Mouse (Mus musculus): ENCODE measurements around the gene Dner. TPM values are rescaled to one million over a fixed set of nuclear protein-coding genes. Genes with fewer than 3 reads are reported as not detected.
A peak's percentile ranks its signal among the peaks of the same experiment; 100 is the strongest.

Dner gene
- 322 and 328 TPM in 2 replicates for polyA plus RNA-seq (2015; fragmentation: Nextera tagmentation; extraction: Ambion mirVana)

GRCm38 (mm10) chr1:84695517-84696411 lies at the start of gene Dner:
Dner (minus strand) TSS chr1:84696221.
- peak; percentile 86 for ATAC-seq
- WGBS, result under 1% methylated on average over 60 of the region's 75 CpGs

GRCm38 (mm10) chr1:84742156-84742555 lies 46.1 kb upstream of the Dner start:
- peaks cover 31% of the 10 kb centered on the region for H3K36me3 ChIP-seq (ENCODE audit: control insufficient read depth, insufficient read depth, low read length)
- no peaks in the 10 kb centered on the region for H3K4me1 ChIP-seq (ENCODE audit: control insufficient read depth, insufficient read depth, low read depth, low read length)
- WGBS, result 98% methylated on average over 3 of the region's 3 CpGs
- H3K9ac ChIP-seq (ENCODE audit: low read depth, low read length), result no peak overlapping the region
- no peak overlapping the region for H3K27ac ChIP-seq (ENCODE audit: low read depth, low read length)
- H3K9me3 ChIP-seq (ENCODE audit: control insufficient read depth, low read length), result no peaks in the 10 kb centered on the region
- no peaks in the 10 kb centered on the region for H3K27me3 ChIP-seq (replicated peaks; ENCODE audit: control insufficient read depth, insufficient read depth, low read length)
- H3K4me3 ChIP-seq (ENCODE audit: low read length), result no peak overlapping the region
- no peak overlapping the region for H3K4me2 ChIP-seq (ENCODE audit: low read length)
- ATAC-seq, result no peak

More at GRCm38 (mm10) chr1:84695517-84696411, at the start of gene Dner:
- Histone ChIP-seq H3K4me2 (ENCODE audit: low read length) (peak within 1 kb of the TSS; percentile 84), H3K36me3 (ENCODE audit: control insufficient read depth, insufficient read depth, low read length) (no peaks in the 10 kb centered on the region), H3K4me1 (ENCODE audit: control insufficient read depth, insufficient read depth, low read depth, low read length) (peaks cover 23% of the 10 kb centered on the region), H3K9me3 (ENCODE audit: control insufficient read depth, low read length) (no peaks in the 10 kb centered on the region), H3K27ac (ENCODE audit: low read depth, low read length) (peak within 1 kb of the TSS; percentile 97), H3K4me3 (ENCODE audit: low read length) (peak within 1 kb of the TSS; percentile 98), H3K27me3 (replicated peaks; ENCODE audit: control insufficient read depth, insufficient read depth, low read length) (no peaks in the 10 kb centered on the region), H3K9ac (ENCODE audit: low read depth, low read length) (peak within 1 kb of the TSS; percentile 96)

- ATAC-seq, result no peak
- no peak overlapping the region for H3K9ac ChIP-seq (ENCODE audit: low read depth, low read length)
- H3K9me3 ChIP-seq (ENCODE audit: control insufficient read depth, low read length), result no peaks in the 10 kb centered on the region
- no peak overlapping the region for H3K4me2 ChIP-seq (ENCODE audit: low read length)
- H3K27ac ChIP-seq (ENCODE audit: low read depth, low read length), result no peak overlapping the region
- no peak overlapping the region for H3K4me3 ChIP-seq (ENCODE audit: low read length)
- no peaks in the 10 kb centered on the region for H3K27me3 ChIP-seq (replicated peaks; ENCODE audit: control insufficient read depth, insufficient read depth, low read length)
- no peaks in the 10 kb centered on the region for H3K4me1 ChIP-seq (ENCODE audit: control insufficient read depth, insufficient read depth, low read depth, low read length)
- 97% methylated on average over 1 of the region's 1 CpGs for WGBS
- peaks cover 32% of the 10 kb centered on the region for H3K36me3 ChIP-seq (ENCODE audit: control insufficient read depth, insufficient read depth, low read length)
Observed at GRCm38 (mm10) chr1:84740080-84740479, 44.1 kb upstream of the Dner start.

- H3K4me2 ChIP-seq (ENCODE audit: low read length), result no peak overlapping the region
- no peaks in the 10 kb centered on the region for H3K27me3 ChIP-seq (replicated peaks; ENCODE audit: control insufficient read depth, insufficient read depth, low read length)
- no peak overlapping the region for H3K4me3 ChIP-seq (ENCODE audit: low read length)
- ATAC-seq, result no peak
- H3K4me1 ChIP-seq (ENCODE audit: control insufficient read depth, insufficient read depth, low read depth, low read length), result no peaks in the 10 kb centered on the region
- WGBS, result 42% methylated on average over 1 of the region's 1 CpGs
- H3K36me3 ChIP-seq (ENCODE audit: control insufficient read depth, insufficient read depth, low read length), result peaks cover 24% of the 10 kb centered on the region
- H3K9ac ChIP-seq (ENCODE audit: low read depth, low read length), result no peak overlapping the region
- no peak overlapping the region for H3K27ac ChIP-seq (ENCODE audit: low read depth, low read length)
- H3K9me3 ChIP-seq (ENCODE audit: control insufficient read depth, low read length), result no peaks in the 10 kb centered on the region
Observed at GRCm38 (mm10) chr1:84737097-84737496, 41.1 kb upstream of the Dner start.

GRCm38 (mm10) chr1:84733799-84734198 lies 37.8 kb upstream of the Dner start:
- Histone ChIP-seq H3K4me3 (ENCODE audit: low read length) (no peak overlapping the region), H3K27me3 (replicated peaks; ENCODE audit: control insufficient read depth, insufficient read depth, low read length) (no peaks in the 10 kb centered on the region), H3K27ac (ENCODE audit: low read depth, low read length) (no peak overlapping the region), H3K36me3 (ENCODE audit: control insufficient read depth, insufficient read depth, low read length) (peaks cover 20% of the 10 kb centered on the region), H3K4me1 (ENCODE audit: control insufficient read depth, insufficient read depth, low read depth, low read length) (no peaks in the 10 kb centered on the region), H3K9me3 (ENCODE audit: control insufficient read depth, low read length) (no peaks in the 10 kb centered on the region), H3K9ac (ENCODE audit: low read depth, low read length) (no peak overlapping the region), H3K4me2 (ENCODE audit: low read length) (no peak overlapping the region)
- 67% methylated on average over 3 of the region's 3 CpGs for WGBS
- ATAC-seq, result no peak

GRCm38 (mm10) chr1:84731763-84732162 lies 35.7 kb upstream of the Dner start:
- Histone ChIP-seq H3K27me3 (replicated peaks; ENCODE audit: control insufficient read depth, insufficient read depth, low read length) (no peaks in the 10 kb centered on the region), H3K9me3 (ENCODE audit: control insufficient read depth, low read length) (no peaks in the 10 kb centered on the region), H3K4me3 (ENCODE audit: low read length) (no peak overlapping the region), H3K4me1 (ENCODE audit: control insufficient read depth, insufficient read depth, low read depth, low read length) (no peaks in the 10 kb centered on the region), H3K9ac (ENCODE audit: low read depth, low read length) (no peak overlapping the region), H3K4me2 (ENCODE audit: low read length) (no peak overlapping the region), H3K36me3 (ENCODE audit: control insufficient read depth, insufficient read depth, low read length) (peaks cover 10% of the 10 kb centered on the region), H3K27ac (ENCODE audit: low read depth, low read length) (no peak overlapping the region)
- ATAC-seq, result no peak
- 77% methylated on average over 1 of the region's 1 CpGs for WGBS

GRCm38 (mm10) chr1:84722841-84723240 lies 26.8 kb upstream of the Dner start:
- no peak for ATAC-seq
- no peak overlapping the region for H3K4me3 ChIP-seq (ENCODE audit: low read length)
- no peaks in the 10 kb centered on the region for H3K27me3 ChIP-seq (replicated peaks; ENCODE audit: control insufficient read depth, insufficient read depth, low read length)
- no peak overlapping the region for H3K27ac ChIP-seq (ENCODE audit: low read depth, low read length)
- no peaks in the 10 kb centered on the region for H3K4me1 ChIP-seq (ENCODE audit: control insufficient read depth, insufficient read depth, low read depth, low read length)
- peaks cover 23% of the 10 kb centered on the region for H3K36me3 ChIP-seq (ENCODE audit: control insufficient read depth, insufficient read depth, low read length)
- H3K4me2 ChIP-seq (ENCODE audit: low read length), result no peak overlapping the region
- H3K9ac ChIP-seq (ENCODE audit: low read depth, low read length), result no peak overlapping the region
- no peaks in the 10 kb centered on the region for H3K9me3 ChIP-seq (ENCODE audit: control insufficient read depth, low read length)

GRCm38 (mm10) chr1:84722371-84722770 lies 26.4 kb upstream of the Dner start:
- Histone ChIP-seq H3K36me3 (ENCODE audit: control insufficient read depth, insufficient read depth, low read length) (peaks cover 20% of the 10 kb centered on the region), H3K27me3 (replicated peaks; ENCODE audit: control insufficient read depth, insufficient read depth, low read length) (no peaks in the 10 kb centered on the region), H3K27ac (ENCODE audit: low read depth, low read length) (no peak overlapping the region), H3K4me1 (ENCODE audit: control insufficient read depth, insufficient read depth, low read depth, low read length) (no peaks in the 10 kb centered on the region), H3K4me2 (ENCODE audit: low read length) (no peak overlapping the region), H3K4me3 (ENCODE audit: low read length) (no peak overlapping the region), H3K9ac (ENCODE audit: low read depth, low read length) (no peak overlapping the region), H3K9me3 (ENCODE audit: control insufficient read depth, low read length) (no peaks in the 10 kb centered on the region)
- no peak for ATAC-seq
- 91% methylated on average over 3 of the region's 3 CpGs for WGBS

GRCm38 (mm10) chr1:84721942-84722341 lies 25.9 kb upstream of the Dner start:
- 93% methylated on average over 3 of the region's 3 CpGs for WGBS
- H3K36me3 ChIP-seq (ENCODE audit: control insufficient read depth, insufficient read depth, low read length), result peaks cover 20% of the 10 kb centered on the region

More at GRCm38 (mm10) chr1:84721942-84722341, 25.9 kb upstream of the Dner start:
- Histone ChIP-seq H3K9ac (ENCODE audit: low read depth, low read length) (no peak overlapping the region), H3K27me3 (replicated peaks; ENCODE audit: control insufficient read depth, insufficient read depth, low read length) (no peaks in the 10 kb centered on the region), H3K4me3 (ENCODE audit: low read length) (no peak overlapping the region), H3K4me2 (ENCODE audit: low read length) (no peak overlapping the region), H3K9me3 (ENCODE audit: control insufficient read depth, low read length) (no peaks in the 10 kb centered on the region), H3K4me1 (ENCODE audit: control insufficient read depth, insufficient read depth, low read depth, low read length) (no peaks in the 10 kb centered on the region), H3K27ac (ENCODE audit: low read depth, low read length) (no peak overlapping the region)
- ATAC-seq, result no peak
